Mouse (Mus musculus) liver, adult 2 months (tissue): ENCODE results near the gene Trim67.

Experiments used
- CTCF ChIP-seq: fragments of 200-500 bp; IDR thresholded peaks from 2 replicates; pipeline ENCODE4 v1.5.1; 2011; ENCODE audit warnings: low read depth, low read length, control low read depth
- POLR2A ChIP-seq: fragments of 200-500 bp; IDR thresholded peaks from 2 replicates; pipeline ENCODE4 v1.6.1; 2011; ENCODE audit warnings: low read length, control low read depth; ENCODE audit not compliant: insufficient read depth; ENCODE audit errors: extremely low read depth

- TF ChIP-seq CTCF (no peak), POLR2A (no peak)
Observed at GRCm38 (mm10) chr8:124816866-124817265, 24.0 kb downstream of the Trim67 start.
